Mouse (Mus musculus) frontal cortex, adult (tissue): Measurements from ENCODE around the gene Bcl11a.

Experiments used
- ATAC-seq: cut with Nextera tagmentation; 2 replicates; pipeline ENCODE4 v1.9.2; 2017; ENCODE audit warnings: mild to moderate bottlenecking, moderate library complexity, mixed read lengths; ENCODE audit not compliant: low TSS enrichment

The Bcl11a gene

GRCm38 (mm10) chr11:24079392-24080391 is 1.8 kb downstream of the Bcl11a start:
- ATAC-seq, result peak; percentile 5; the same call in 1 of the 2 replicates

- peak; percentile 1; the same call in 1 of the 2 replicates for ATAC-seq
Observed at GRCm38 (mm10) chr11:24080541-24080940, 2.7 kb downstream of the Bcl11a start.

- ATAC-seq, result peak; percentile 6; the same call in 1 of the 2 replicates
Observed at GRCm38 (mm10) chr11:24081016-24081686, 3.3 kb downstream of the Bcl11a start.

- ATAC-seq, result no peak
Observed at GRCm38 (mm10) chr11:24081687-24082384, 4.0 kb downstream of the Bcl11a start.

GRCm38 (mm10) chr11:24082385-24083075 is 4.7 kb downstream of the Bcl11a start:
- ATAC-seq, result no peak

GRCm38 (mm10) chr11:24083076-24083405 is 5.2 kb downstream of the Bcl11a start:
- no peak for ATAC-seq

- ATAC-seq, result no peak
Observed at GRCm38 (mm10) chr11:24083423-24083822, 5.6 kb downstream of the Bcl11a start.

GRCm38 (mm10) chr11:24084077-24084476 is 6.2 kb downstream of the Bcl11a start:
- no peak for ATAC-seq

- ATAC-seq, result no peak
Observed at GRCm38 (mm10) chr11:24084590-24084989, 6.7 kb downstream of the Bcl11a start.

GRCm38 (mm10) chr11:24085986-24086385 is 8.1 kb downstream of the Bcl11a start:
- ATAC-seq, result no peak

- ATAC-seq, result peak; percentile 49
Observed at GRCm38 (mm10) chr11:24087069-24087468, 9.2 kb downstream of the Bcl11a start.

GRCm38 (mm10) chr11:24090443-24090842 is 12.6 kb downstream of the Bcl11a start:
- ATAC-seq, result no peak

- ATAC-seq, result no peak
Observed at GRCm38 (mm10) chr11:24091393-24092080, 13.7 kb downstream of the Bcl11a start.

- ATAC-seq, result no peak
Observed at GRCm38 (mm10) chr11:24092618-24093017, 14.8 kb downstream of the Bcl11a start.

GRCm38 (mm10) chr11:24094086-24094487 is 16.2 kb downstream of the Bcl11a start:
- peak; percentile 7; the same call in 1 of the 2 replicates for ATAC-seq

- peak; percentile 9; the same call in 1 of the 2 replicates for ATAC-seq
Observed at GRCm38 (mm10) chr11:24095236-24095635, 17.4 kb downstream of the Bcl11a start.

- no peak for ATAC-seq
Observed at GRCm38 (mm10) chr11:24095656-24096353, 17.9 kb downstream of the Bcl11a start.

GRCm38 (mm10) chr11:24096483-24096882 is 18.6 kb downstream of the Bcl11a start:
- no peak for ATAC-seq

- no peak for ATAC-seq
Observed at GRCm38 (mm10) chr11:24097026-24097425, 19.2 kb downstream of the Bcl11a start.

GRCm38 (mm10) chr11:24098069-24098468 is 20.2 kb downstream of the Bcl11a start:
- ATAC-seq, result no peak
